Mouse (Mus musculus) liver, embryonic 14.5 days (tissue): ENCODE data around the gene G430095P16Rik. TPM values are rescaled to one million over a fixed set of nuclear protein-coding genes. Genes with fewer than 3 reads are reported as not detected.

Experiments
- ATAC-seq: fragments of 200-750 bp; cut with Nextera tagmentation; 2 replicates; pipeline ENCODE4 v1.8.0; 2017; ENCODE audit warnings: moderate number of reproducible peaks, mild to moderate bottlenecking, moderate library complexity; ENCODE audit not compliant: insufficient read depth
- DNase-seq, 3 experiments: peaks; one replicate each; pipeline ENCODE4 v3.0.0-alpha.2; 2012 to 2013; ENCODE audit warnings: low read depth in 3 of 3, low spot score in 3 of 3
- H3K27ac ChIP-seq: fragments of 300-500 bp; sonication (generic); 2 replicates; pipeline ENCODE4 v1.5.1; 2014; ENCODE audit warnings: moderate library complexity, mild to moderate bottlenecking, control low read depth, inconsistent platforms
- H3K27me3 ChIP-seq: fragments of 300-500 bp; sonication (generic); 2 replicates; pipeline ENCODE4 v1.6.1; 2014; ENCODE audit warnings: mild to moderate bottlenecking, low read length, moderate library complexity; ENCODE audit not compliant: control insufficient read depth, insufficient read depth
- H3K36me3 ChIP-seq: fragments of 300-500 bp; sonication (generic); replicated peaks from 2 replicates; pipeline ENCODE4 v1.6.1; 2014; ENCODE audit warnings: low read depth; ENCODE audit not compliant: control insufficient read depth, insufficient read depth
- H3K4me1 ChIP-seq, 2 experiments: fragments of 200-500 bp in 1 of 2; fragments of 300-500 bp in 1 of 2; sonication (generic) in 1 of 2; replicated peaks; 2 replicates each; pipeline ENCODE4 v1.6.1; 2012 to 2014; ENCODE audit warnings: antibody characterized with exemption in 1 of 2, inconsistent platforms in 1 of 2, low read length in 1 of 2; ENCODE audit not compliant: control insufficient read depth in 2 of 2, insufficient read depth in 2 of 2
- H3K4me2 ChIP-seq: fragments of 300-500 bp; sonication (generic); 2 replicates; pipeline ENCODE4 v1.6.1; 2014; ENCODE audit warnings: low read depth, mild to moderate bottlenecking, control low read depth, moderate library complexity
- H3K4me3 ChIP-seq, 2 experiments: fragments of 200-500 bp in 1 of 2; fragments of 300-500 bp in 1 of 2; sonication (generic) in 1 of 2; 2 replicates each; pipeline ENCODE4 v1.5.1; 2012 to 2014; ENCODE audit warnings: low read depth in 2 of 2, low read length in 2 of 2, mild to moderate bottlenecking in 2 of 2, control low read depth in 1 of 2, inconsistent platforms in 1 of 2, moderate library complexity in 1 of 2; ENCODE audit not compliant: insufficient read depth in 1 of 2
- H3K9ac ChIP-seq: fragments of 300-500 bp; sonication (generic); replicated peaks from 2 replicates; pipeline ENCODE4 v1.6.1; 2014; ENCODE audit warnings: mild to moderate bottlenecking, control low read depth, moderate library complexity
- H3K9me3 ChIP-seq: fragments of 300-500 bp; sonication (generic); 2 replicates; pipeline ENCODE4 v1.6.1; 2016; ENCODE audit warnings: low read length, mixed read lengths; ENCODE audit not compliant: control insufficient read depth
- CTCF ChIP-seq: IDR thresholded peaks from 2 replicates; pipeline ENCODE4 v1.5.1; 2016; ENCODE audit warnings: antibody characterized with exemption, low read depth, control low read depth
- EP300 ChIP-seq: IDR thresholded peaks from 2 replicates; pipeline ENCODE4 v1.6.1; 2016; ENCODE audit warnings: antibody characterized with exemption, low read depth
- WGBS: fragments of 180-500 bp; shearing (Covaris S2); extraction: QIAGEN DNeasy Blood & Tissue Kit; methylation state at CpG from one replicate; pipeline ENCODE4 v1.1.7; 2014; ENCODE audit not compliant: insufficient replicate concordance; 5-methylcytosine and 5-hydroxymethylcytosine counted together
- polyA plus RNA-seq, 2 experiments: library from polyadenylated mRNA; depleted of rRNA in 1 of 2; stranded (reverse) in 1 of 2; unstranded in 1 of 2; fragments of >200 nt; fragmentation: Nextera tagmentation in 1 of 2; extraction: Ambion mirVana in 1 of 2; gene quantifications; 2 replicates each; pipeline versions ENCODE4 v1.2.1 to v1.2.3; 2012 to 2014

Gene G430095P16Rik
- polyA plus RNA-seq, 2 experiments, result 10.3 to 11.9 TPM

DNA sequence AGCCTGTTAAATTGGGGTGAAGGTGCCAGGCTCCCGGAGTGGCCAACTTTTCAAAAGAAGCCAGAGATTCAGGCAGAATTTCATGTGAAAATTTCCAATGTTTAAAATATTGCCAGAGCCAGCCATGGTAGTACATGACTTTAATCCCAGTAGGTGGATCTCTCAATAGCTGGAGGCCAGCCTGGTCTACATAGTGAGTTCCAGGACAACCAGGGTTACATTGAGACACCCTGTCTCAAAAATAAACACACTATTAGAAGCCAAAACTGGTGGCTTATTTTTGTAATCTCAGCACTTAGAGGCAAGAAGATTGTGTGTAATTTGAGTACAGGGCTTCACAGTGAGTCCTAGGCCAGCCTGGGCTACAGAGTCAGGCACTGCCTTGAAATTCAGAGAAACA lies 12.9 kb upstream of the G430095P16Rik start:
- peaks cover 21 to 28% of the 10 kb centered on the region in 2 experiments for H3K4me1 ChIP-seq
- H3K36me3 ChIP-seq, result no peaks in the 10 kb centered on the region
- no peak overlapping the region for H3K4me2 ChIP-seq
- H3K9me3 ChIP-seq, result no peaks in the 10 kb centered on the region
- 87% methylated on average over 1 of the region's 1 CpGs for WGBS
- H3K27me3 ChIP-seq, result peaks cover 11% of the 10 kb centered on the region
- H3K4me3 ChIP-seq, result no peak overlapping the region
- H3K9ac ChIP-seq, result no peak overlapping the region
- no peak for DNase-seq
- H3K27ac ChIP-seq, result no peak overlapping the region; the same call in 1 of the 2 replicates
- TF ChIP-seq EP300, result no peak
- no peak for TF ChIP-seq CTCF
- ATAC-seq, result no peak

DNA sequence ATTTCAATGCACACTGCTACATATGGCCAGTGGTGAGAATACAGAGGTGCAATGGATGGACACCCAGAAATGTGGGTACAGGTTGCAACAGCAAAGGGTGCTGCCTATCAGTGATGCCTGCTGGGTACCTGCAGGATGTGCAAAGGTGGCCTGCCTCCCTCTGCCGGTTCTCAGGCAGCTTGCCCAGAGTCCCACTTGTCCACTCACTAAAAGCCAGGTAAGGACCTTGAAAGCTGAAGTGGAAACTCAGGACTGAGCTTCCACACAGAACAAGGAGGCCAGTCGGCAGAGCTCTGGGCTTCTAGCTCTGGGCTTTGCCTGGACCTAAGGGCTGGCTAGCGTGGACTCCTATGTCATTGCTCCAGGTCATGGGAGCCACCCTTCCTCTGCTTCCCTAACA lies 11.5 kb upstream of the G430095P16Rik start:
- ATAC-seq (no peak), DNase-seq (no peak)
- TF ChIP-seq EP300 (no peak), CTCF (no peak)
- no peak overlapping the region for H3K27ac ChIP-seq
- H3K4me1 ChIP-seq, result peaks cover 19 to 20% of the 10 kb centered on the region in 2 experiments
- no peak overlapping the region for H3K4me3 ChIP-seq
- no peaks in the 10 kb centered on the region for H3K36me3 ChIP-seq
- no peak overlapping the region for H3K4me2 ChIP-seq
- no peak overlapping the region for H3K9ac ChIP-seq
- peaks cover 11% of the 10 kb centered on the region for H3K27me3 ChIP-seq
- WGBS, result 62% methylated on average over 3 of the region's 3 CpGs
- H3K9me3 ChIP-seq, result no peaks in the 10 kb centered on the region

DNA sequence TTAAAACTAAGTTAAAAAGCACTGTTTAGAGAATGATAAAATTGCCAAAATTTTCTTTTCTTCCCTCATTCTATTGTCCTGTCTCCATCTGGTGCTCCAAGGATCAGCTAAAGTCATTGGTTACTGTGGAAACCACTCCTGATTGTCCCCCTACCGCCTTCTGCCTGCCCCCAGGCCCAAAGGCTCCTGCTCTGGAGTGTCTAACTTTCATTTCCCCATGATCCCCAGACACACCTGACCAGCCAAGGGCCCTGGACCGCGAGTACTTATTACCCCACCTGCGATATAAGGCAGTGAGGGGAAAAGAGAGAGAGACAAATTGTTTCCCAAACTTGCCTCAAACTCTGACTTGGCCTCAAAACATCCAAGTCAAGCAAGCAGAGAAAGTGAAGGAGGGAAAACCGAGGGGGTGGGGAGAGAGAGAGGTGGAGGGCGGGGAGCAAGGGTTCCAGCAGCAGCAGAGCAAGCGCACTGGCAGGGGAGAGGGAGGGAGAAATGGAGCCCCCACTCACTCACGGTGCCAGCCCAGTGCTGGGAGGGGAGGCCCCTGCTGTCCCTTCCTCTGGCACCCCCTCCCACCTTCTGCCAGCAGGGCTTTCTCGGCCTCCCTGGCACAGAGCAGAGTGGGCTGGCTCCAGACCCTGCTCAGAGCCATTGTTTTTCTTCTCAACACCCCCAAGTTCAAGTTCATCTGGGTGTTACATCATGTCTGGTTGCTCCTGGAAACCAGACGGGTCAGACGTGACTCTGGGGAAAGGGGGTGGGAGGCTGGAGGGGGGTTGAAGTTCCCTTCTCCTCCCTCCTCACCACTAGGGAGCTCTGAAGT lies 10.7 kb upstream of the G430095P16Rik start:
- no peak for DNase-seq
- Histone ChIP-seq H3K4me2 (no peak overlapping the region), H3K27ac (no peak overlapping the region), H3K9me3 (no peaks in the 10 kb centered on the region), H3K4me3 (no peak overlapping the region), H3K4me1 (peaks cover 12 to 13% of the 10 kb centered on the region in 2 experiments), H3K9ac (no peak overlapping the region), H3K36me3 (no peaks in the 10 kb centered on the region), H3K27me3 (peaks cover 5% of the 10 kb centered on the region)
- 50% methylated on average over 11 of the region's 11 CpGs for WGBS
- no peak for TF ChIP-seq EP300
- TF ChIP-seq CTCF, result no peak
- no peak for ATAC-seq

DNA sequence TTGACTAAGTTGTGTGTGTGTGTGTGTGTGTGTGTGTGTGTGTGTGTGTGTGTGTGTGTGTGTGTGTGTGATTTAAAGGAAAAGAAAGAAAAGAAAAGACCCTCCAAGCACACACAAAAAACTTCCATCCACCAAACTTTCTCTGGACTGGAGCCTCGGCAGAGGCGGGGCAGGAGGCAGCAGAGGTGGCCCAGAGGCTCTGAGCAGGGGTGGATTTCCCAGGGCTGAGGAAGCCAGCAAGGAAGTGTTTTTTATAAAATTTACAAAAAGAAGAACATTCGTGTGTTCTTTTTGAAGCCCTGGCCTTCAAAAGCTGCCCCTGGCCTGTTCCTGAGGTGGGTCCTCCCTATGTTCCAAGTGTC lies 10.1 kb upstream of the G430095P16Rik start:
- Histone ChIP-seq H3K27me3 (no peaks in the 10 kb centered on the region; the same call in none of the 2 replicates), H3K9ac (no peak overlapping the region), H3K36me3 (no peaks in the 10 kb centered on the region), H3K27ac (no peak overlapping the region), H3K9me3 (no peaks in the 10 kb centered on the region), H3K4me2 (no peak overlapping the region), H3K4me3 (no peak overlapping the region), H3K4me1 (peaks cover 6 to 9% of the 10 kb centered on the region in 2 experiments)
- 43% methylated on average over 3 of the region's 3 CpGs for WGBS
- ATAC-seq (no peak), DNase-seq (no peak)
- TF ChIP-seq EP300 (no peak), CTCF (no peak)

DNA sequence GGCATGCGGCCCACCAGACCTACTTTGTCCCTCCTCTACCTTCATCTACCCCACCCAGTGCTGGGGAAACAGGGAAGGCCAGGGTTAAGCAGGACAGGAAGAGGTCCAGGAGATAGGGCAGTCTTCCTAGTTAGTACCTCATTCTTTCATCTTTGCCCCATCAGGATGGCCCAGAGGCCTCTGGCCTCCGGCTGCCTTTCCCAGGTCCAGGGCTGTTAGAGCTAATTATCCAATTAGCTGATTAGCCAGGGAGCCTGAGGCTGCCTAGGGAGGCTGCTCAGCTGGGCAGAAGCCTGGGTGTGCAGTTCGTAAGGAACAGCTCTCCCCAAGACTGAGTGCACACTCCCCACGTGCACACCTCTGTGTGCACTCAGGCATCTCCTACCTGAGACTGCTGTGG lies 9.4 kb upstream of the G430095P16Rik start:
- ATAC-seq (no peak), DNase-seq (no peak)
- H3K36me3 ChIP-seq, result no peaks in the 10 kb centered on the region
- H3K4me3 ChIP-seq, result no peak overlapping the region
- TF ChIP-seq EP300 (no peak), CTCF (no peak)
- H3K9me3 ChIP-seq, result no peaks in the 10 kb centered on the region
- H3K4me2 ChIP-seq, result no peak overlapping the region
- peaks cover 2 to 3% of the 10 kb centered on the region in 2 experiments; a peak in 2 of 4 replicates for H3K4me1 ChIP-seq
- 71% methylated on average over 4 of the region's 4 CpGs for WGBS
- H3K27ac ChIP-seq, result no peak overlapping the region
- no peak overlapping the region for H3K9ac ChIP-seq
- no peaks in the 10 kb centered on the region; the same call in 1 of the 2 replicates for H3K27me3 ChIP-seq
